Mouse (Mus musculus): Measurements from ENCODE around the gene Ngf. TPM values are rescaled to one million over a fixed set of nuclear protein-coding genes. Genes with fewer than 3 reads are reported as not detected.

Ngf gene
- total RNA-seq, 2 experiments from 2014 or later: 5.2 to 6.6 TPM

DNA sequence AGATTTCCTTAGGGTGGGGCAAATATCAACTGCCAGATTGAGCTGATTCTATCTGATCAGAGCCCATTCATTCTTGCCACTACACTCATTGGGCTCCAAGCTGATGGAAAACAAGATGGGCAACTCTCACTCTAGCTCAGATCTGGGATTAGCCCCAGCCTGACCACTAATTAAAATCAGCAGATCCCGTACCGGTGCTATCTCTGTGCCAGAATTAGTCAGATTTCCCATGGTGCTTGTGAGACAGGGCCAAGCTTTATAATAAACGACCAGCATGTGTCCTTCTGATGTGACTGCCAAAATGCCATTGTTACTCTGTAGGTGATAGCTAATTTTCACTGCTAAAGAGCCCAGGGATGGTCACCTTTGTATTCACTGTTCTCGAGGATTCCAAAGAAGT, 31.5 kb downstream of the Ngf start:
- DNase-seq (ENCODE audit: extremely low spot score in 1 of 2, low spot score in 2 of 2): no peak

DNA sequence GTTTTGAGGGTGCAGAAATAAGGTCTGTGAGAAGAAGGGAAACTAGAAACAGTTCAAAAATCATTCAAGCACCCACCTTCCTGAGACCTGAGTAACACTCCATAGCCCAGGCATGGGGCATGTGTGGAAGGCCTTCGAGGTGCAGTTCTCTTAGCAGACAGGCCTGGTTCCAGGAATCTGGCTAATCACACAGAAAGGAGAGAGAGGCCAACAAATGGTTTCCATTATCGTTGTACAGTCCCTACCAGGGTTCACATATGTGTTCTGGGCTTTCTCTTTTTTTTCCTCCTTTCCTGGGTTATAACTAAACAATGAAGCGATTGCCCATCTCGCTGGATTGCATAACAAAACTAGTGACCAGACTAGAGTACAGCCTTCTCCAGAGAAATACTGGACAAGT, 35.4 kb downstream of the Ngf start:
- intact Hi-C loops (cut with DNase I): no loop called here
- no peak for DNase-seq (ENCODE audit: extremely low spot score in 1 of 2, low spot score in 2 of 2)

More for the DNA sequence above, 31.5 kb downstream of the Ngf start:
- intact Hi-C loops (cut with DNase I): no loop called here

DNA sequence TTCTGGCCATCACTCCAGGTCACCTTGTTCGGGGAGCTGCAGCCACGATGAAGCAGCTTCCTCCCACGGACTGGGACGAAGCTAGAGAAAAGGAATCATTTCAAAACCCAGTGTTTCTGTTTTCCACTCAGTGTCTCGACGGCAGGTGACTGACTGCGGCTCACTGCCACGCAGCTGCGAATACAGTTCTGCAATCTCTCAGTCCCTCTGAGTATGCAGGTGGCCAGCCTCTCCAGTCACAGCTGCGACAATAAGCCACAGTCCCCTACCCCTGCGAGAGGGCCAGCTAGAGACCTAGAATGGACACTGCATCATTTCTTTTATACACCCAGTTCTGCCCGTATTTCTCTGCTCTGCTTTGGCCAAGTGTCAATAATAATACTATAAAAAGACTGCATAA, 36.3 kb downstream of the Ngf start:
- DNase-seq (ENCODE audit: extremely low spot score in 1 of 2, low spot score in 2 of 2): peak in 1 of 2 experiments; percentile 10
- intact Hi-C loops (cut with DNase I): no loop called here

DNA sequence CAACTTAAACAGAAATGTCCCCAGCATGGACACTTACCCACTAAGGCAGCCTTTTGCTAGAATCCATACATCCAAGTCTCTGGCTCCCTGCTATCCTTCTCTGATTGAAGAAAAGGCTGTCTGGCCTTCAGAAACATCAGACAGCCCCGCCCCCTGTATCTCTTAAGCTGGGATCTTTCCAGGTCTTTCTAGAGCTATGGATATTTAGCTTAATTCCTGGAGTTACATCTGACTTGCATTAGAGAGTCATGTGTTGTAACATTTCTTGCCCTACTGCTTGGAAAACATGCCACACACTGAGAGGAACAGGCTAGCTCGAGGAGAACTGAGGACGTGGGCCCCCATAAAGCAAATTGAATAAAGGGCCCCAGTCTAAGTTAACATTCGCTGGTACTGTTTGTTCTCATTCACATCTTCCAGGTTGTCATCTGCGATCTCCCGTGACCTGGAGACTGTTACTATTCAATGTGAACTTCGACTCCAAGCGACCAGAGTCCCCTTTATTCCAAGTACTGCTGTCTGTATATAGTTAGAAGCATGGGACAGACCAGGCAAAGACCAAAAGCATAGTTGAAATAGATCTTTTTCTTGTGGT, 38.0 kb downstream of the Ngf start:
- intact Hi-C loops (cut with DNase I): no loop called here
- no peak for DNase-seq (ENCODE audit: extremely low spot score in 1 of 2, low spot score in 2 of 2)

DNA sequence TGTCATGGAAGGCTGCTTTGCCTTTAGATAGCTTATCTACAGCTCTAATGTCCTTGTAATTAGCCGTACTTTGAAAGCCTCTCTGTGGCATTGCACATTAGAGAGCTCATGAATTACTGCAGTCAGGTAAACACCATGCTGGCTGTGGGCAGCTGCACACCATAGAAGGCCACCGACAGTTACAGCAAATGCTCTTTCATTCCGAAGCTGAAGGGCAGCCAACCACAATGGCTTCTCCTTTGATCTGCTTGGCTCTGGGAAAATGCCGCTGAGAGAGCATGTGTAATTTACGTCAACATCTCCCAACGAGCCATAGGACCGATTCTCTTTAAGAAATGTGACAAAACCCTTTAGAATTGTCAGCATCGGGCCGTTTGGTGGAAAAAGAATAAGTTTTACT, 38.7 kb downstream of the Ngf start:
- intact Hi-C loops (cut with DNase I): no loop called here
- no peak for DNase-seq (ENCODE audit: extremely low spot score in 1 of 2, low spot score in 2 of 2)

DNA sequence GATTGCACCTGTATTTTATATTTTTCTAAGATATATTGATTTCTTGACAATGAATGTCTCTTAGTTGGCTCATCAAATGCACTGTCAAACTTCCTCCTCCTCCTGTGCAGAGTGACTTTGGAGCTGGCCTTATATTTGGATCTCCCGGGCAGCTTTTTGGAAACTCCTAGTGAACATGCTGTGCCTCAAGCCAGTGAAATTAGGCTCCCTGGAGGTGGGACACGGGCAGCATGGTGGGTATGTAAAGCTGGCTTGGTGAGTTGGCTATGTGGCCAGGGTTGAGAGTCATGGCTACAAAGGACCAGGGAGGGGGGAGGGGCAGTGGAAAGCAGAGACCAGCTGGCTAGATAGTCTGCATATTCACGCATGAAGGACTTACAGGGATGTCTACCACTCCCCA, 39.9 kb downstream of the Ngf start:
- DNase-seq (ENCODE audit: extremely low spot score in 1 of 2, low spot score in 2 of 2): no peak
- intact Hi-C loops (cut with DNase I): no loop called here

DNA sequence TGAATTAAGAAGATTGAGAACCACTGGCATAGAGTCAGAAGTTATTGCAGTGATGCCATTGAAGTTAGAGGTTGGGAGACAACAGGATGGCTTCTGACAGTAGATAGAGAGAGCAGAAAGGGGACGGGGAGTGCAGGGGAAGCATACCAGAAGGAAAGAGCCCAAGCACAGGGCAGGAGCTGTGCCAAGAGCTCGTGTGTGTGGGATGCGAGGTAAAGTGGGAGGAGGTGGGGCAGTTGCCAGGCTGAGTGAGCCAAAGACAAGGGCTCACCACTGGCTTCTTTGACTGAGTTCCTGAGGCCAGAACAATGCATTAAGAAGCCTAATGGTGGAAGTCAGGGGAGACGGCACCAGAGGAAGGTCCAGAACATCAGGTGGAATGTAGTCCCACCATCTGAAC, 47.2 kb downstream of the Ngf start:
- no peak for DNase-seq (ENCODE audit: extremely low spot score in 1 of 2, low spot score in 2 of 2)
- intact Hi-C loops (cut with DNase I): no loop called here

DNA sequence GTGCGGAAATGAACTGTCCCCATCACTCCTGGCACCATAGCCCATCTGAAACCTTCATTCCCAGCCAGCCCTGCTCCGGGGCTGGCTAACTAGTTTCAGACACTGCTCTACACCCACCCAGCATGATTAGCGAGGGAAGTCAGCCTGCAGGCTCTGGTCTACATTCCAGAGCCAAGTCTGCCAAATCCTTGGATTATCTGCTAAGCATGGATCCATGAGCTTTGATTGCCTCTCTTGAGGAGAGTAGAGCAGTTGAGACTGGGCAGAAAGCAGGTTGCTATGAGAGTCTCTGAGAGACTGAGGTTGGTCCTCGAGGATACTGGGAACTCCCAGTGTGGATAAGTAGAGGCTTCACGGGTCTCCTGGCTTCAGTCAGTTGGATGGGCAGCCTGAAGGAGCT, 51.3 kb downstream of the Ngf start:
- DNase-seq (ENCODE audit: extremely low spot score in 1 of 2, low spot score in 2 of 2): no peak
- intact Hi-C loops (cut with DNase I): no loop called here

DNA sequence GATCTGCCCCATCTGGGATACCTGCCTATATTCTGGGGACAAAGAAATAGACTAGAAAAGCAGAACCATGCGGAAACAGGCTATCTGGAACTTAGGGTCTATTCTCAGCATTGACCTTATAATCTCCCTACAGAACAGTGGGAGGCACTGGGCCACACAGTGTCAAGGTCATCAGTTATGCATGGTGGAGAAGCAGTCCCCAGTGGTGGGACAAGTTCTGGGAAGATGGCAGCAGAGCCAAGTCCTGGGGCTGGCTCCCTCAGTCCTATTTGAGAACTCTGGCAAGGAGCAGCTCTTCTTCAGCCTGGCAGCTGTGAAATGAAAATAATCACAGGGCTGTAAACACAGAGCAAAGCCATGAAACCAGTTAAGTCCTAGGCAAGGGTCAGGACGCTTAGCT, 54.0 kb downstream of the Ngf start:
- intact Hi-C loops (cut with DNase I): no loop called here
- DNase-seq (ENCODE audit: extremely low spot score in 1 of 2, low spot score in 2 of 2): no peak

DNA sequence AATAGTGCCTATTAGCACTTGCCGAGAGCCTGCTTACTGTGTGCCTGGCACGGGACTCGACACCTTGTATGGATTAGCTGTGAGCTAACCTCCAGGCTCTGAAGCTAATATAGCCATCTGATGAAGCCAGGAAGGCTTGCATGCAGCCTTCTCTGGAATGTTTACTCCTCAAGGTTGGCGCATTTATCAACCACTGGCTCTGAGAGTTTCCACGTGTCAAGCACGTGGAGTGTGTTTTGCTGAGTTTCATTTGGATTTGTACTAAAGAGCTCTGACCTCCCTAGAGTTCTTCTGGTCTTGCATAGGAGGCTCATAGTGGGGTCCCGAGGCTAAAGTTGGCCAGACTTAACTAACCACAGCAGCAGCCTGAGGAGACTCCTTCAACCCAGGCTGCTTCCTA, 55.2 kb downstream of the Ngf start:
- intact Hi-C loops (cut with DNase I): no loop called here
- no peak for DNase-seq (ENCODE audit: extremely low spot score in 1 of 2, low spot score in 2 of 2)

DNA sequence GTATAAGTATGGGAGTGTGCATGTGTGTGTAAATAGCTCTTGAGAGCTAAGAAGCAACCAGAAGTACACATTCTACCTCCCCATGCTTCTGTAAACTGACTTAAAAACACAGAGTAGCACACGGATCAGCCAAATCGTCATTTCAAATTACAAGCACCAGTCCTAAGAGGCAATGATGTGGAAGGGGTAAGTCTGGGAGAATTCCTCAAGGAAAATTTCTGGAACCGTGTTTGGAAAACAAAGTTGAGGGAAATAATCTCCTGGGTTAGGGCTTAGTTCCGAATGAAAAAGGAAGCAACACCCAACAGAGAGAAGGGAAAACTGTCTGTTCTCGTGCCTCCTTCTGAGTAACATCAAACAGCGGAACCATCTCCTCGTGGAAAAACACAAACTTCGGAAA, 56.1 kb downstream of the Ngf start:
- no peak for DNase-seq (ENCODE audit: extremely low spot score in 1 of 2, low spot score in 2 of 2)
- intact Hi-C loops (cut with DNase I): no loop called here

DNA sequence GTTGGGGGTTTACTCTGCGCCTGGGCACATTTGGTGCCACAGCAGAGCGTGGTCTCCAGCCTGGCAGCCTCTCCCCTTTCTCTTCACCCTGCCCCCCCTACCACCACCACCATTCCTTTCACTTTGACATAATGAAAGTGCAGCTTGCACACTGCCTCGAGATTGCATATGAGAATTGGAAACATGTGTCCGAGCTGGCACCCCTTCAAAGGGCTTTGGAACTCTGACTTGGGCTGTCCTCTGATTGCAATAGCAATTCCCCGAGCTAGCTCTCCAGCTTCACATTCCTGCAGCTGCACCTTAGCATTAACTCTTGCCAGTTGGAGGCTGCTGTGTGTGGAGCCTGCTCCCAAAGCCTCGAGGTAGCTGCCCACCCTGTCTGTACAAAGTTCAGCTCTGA, 56.8 kb downstream of the Ngf start:
- DNase-seq (ENCODE audit: extremely low spot score in 1 of 2, low spot score in 2 of 2): peak in 1 of 2 experiments; percentile 71
- intact Hi-C loops (cut with DNase I): no loop called here

DNA sequence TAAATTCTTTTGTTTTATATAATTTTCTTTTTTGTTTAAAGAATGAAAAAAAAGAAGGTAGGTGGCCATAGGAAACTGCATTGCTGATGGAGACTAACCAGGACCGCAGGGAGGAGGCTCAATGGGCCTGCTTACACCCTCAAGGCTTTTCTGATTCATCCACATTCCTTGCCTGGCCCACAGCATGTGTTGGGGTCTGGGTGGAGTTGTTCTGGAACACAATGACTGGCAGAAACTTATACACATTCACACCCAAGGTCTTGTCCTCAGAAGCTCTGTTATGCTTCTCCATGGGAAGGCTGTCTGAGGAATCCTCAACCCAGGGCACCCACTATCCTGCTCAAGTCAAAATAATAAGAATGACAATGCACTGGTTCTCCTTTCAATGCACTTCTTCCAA, 65.0 kb downstream of the Ngf start:
- DNase-seq (ENCODE audit: extremely low spot score in 1 of 2, low spot score in 2 of 2): no peak
- intact Hi-C loops (cut with DNase I): no loop called here

DNA sequence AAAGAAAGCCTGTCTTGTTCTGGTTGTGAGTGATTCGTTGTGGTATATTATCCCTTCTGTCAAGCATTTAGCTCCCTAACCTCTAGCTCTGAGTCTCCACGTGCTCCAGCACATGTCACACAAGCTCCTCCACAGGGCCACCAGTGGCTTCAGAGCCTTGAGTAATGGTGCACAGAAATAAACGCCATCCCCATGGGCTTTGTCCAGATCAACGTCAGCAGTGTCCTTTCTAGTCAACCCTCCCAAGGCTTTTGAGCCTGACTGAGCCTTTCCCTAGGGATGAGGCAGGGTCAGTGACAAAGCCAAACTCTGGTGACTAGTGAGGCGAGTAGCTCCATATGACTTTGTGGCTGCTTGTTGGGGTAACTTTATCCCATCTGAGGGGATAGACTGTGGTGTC, 73.9 kb downstream of the Ngf start:
- intact Hi-C loops (cut with DNase I): no loop called here
- no peak for DNase-seq (ENCODE audit: extremely low spot score in 1 of 2, low spot score in 2 of 2)

DNA sequence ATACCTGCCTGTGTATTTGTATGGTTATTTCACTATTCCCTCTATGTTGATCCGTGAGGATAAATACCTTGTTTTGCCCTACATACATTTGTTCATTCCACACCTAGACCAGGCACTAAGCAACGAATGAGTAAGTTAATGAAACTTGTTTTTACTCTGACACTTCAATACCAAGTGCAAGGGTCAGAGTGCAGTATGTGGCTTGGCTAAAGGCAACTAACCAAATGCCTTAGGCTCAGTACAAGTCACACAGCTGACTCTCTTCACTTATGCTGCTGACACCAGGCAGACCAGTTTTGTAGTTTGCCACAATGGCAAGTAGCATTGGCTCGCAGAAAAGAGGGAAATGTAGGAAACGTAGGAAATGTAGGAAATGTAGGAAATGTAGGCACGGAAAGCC, 77.8 kb downstream of the Ngf start:
- DNase-seq (ENCODE audit: extremely low spot score in 1 of 2, low spot score in 2 of 2): no peak
- intact Hi-C loops (cut with DNase I): no loop called here

DNA sequence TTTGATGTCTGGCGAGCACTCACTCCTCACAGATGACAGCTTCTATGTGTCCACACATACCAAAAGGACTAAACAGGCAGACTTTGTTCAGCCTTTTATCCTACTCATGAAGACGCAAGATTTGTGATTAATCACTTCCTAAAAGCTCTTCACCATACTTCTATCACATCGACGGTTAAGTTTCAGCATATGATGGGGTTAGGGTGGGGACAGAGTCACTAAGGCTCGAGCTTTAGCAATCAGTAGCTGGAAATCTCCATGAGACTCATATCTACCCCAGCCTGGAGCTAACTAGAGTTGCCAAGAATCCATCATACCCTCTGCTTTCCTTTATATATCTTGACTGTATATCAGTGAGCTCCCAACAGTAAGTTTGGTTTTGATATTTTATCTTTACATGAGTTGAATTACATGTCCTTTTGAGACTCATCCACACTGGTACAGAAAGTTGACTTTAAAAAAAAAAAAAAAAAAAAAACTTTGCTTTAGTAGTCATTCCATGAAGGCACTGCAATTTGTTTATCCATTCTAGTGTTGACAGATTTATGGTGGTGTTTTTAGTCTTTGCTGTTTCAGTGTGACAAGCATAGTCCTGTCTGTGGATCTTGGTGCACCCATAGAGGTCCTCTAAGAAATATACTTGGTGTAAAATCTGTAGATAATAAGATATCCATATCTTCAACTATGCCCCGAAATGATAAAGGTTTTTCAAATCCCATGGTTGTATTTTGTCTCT, 84.4 kb downstream of the Ngf start:
- no peak for DNase-seq (ENCODE audit: extremely low spot score in 1 of 2, low spot score in 2 of 2)
- intact Hi-C loops (cut with DNase I): no loop called here

DNA sequence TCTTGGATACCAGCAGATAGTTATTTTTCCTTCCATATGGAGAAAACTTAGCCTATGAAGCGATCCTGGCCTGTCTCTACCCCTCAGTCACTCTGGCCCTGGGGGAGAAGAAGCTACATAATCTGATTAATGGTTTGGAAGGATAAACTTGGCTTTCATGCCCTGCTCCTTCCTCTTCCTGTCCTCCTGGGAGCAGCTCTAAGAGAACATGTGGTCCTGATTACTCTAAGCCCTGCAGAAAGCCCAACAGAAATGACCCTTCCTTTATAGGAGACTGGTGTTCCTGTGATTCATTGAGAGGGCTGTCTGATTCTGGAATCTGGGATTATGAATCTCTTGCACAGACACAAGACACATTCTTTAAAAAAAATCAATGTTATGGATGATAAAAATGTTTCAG, 86.4 kb downstream of the Ngf start:
- no peak for DNase-seq (ENCODE audit: extremely low spot score in 1 of 2, low spot score in 2 of 2)
- intact Hi-C loops (cut with DNase I): no loop called here

DNA sequence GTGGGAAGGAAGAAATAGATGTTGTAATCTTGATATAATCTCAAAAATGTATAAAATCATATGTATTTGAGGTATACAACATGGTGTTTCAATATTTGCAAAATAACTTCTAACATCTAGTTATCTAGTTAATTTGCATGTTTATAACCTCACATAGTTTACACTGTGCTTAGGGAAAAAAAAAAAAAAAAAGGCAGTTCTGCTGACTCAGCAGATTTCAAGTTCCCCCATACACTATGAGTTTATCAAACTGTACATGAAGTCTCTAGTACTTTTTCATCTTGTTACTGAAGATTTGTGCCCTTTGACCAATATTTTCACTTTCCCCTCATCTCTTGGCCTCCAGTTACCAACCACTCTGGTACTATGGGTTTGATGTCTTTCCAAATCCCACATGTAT, 86.9 kb downstream of the Ngf start:
- no peak for DNase-seq (ENCODE audit: extremely low spot score in 1 of 2, low spot score in 2 of 2)
- intact Hi-C loops (cut with DNase I): no loop called here
